Mouse (Mus musculus) lung, adult 2 months (tissue): ENCODE measurements around the gene Prpf6.

Experiments used
- CTCF ChIP-seq: fragments of 200-500 bp; IDR thresholded peaks from 2 replicates; pipeline ENCODE4 v1.5.1; 2011; ENCODE audit warnings: mild to moderate bottlenecking, low read length, control low read depth; ENCODE audit not compliant: insufficient read depth
- POLR2A ChIP-seq: fragments of 200-500 bp; IDR thresholded peaks from 2 replicates; pipeline ENCODE4 v1.6.1; 2011; ENCODE audit warnings: low read depth, mild to moderate bottlenecking, control low read depth, low read length, borderline replicate concordance; ENCODE audit errors: extremely low read depth

DNA sequence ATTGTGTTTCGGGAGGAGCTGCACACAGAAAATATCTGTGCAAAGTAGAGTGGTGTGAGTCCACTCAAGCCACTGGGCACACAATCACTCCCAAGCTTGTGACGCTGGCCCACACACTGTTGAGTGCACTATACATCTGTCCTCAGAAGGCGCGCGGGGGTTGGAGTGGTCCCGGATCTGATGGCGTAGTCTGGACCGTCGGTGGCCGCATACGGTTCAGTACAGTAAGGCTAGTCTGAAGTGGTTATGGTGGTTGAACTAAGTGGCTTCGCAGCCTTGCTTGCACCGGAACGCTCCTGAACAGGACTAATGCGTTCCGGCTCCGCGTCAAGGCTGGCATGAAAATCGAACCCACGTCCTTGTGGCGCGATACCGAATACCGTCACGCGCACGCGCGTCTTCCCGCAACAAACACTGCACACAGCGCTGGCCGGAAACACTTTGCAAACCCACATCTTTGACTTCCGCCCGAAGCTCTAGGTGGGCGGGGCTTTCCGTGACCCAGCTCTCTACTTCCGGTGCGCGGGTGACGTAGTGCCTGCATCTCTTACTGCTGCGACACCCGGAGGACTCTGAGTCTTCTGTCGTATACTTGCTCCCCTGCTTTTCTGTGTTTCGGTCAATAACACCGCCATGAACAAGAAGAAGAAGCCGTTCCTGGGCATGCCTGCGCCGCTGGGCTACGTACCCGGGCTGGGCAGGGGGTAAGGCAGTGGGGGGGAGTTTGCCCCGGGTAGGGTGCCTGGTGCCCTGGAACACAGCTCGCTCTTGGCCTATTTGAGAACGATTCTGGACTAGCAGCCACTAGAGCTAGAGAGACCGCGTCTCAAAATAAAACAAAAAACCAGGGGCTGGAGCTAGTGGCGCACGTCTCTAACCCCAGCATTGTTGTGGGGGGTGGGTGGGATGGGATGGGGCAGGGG, 9.4 kb downstream of the Prpf6 start:
- TF ChIP-seq CTCF, result no peak
- TF ChIP-seq POLR2A, result peak; percentile 98; the same call in 1 of the 2 replicates
